Mouse (Mus musculus) left cerebral cortex, adult 2 months (tissue): ENCODE data around the gene Zfp169. TPM values are rescaled to one million over a fixed set of nuclear protein-coding genes. Genes with fewer than 3 reads are reported as not detected.

Experiments
- DNase-seq, 2 experiments: peaks; one replicate each; pipeline ENCODE4 v3.0.0; 2021 to 2022; ENCODE audit warnings: low spot score in 2 of 2, mixed read lengths in 1 of 2; ENCODE audit errors: extremely low spot score in 1 of 2
- H3K27ac ChIP-seq: fragments of 200-600 bp; 2 replicates; pipeline ENCODE4 v1.8.1; 2022
- H3K4me3 ChIP-seq: fragments of 200-600 bp; 2 replicates; pipeline ENCODE4 v1.8.1; 2022
- CTCF ChIP-seq: fragments of 200-600 bp; IDR thresholded peaks from 2 replicates; pipeline ENCODE4 v1.8.1; 2022; ENCODE audit warnings: antibody characterized with exemption, mild to moderate bottlenecking, moderate library complexity
- intact Hi-C: fragments of 180-260 bp; cut with DNase I; formaldehyde crosslinking; loops from one replicate; pipeline ENCODE4 v1.15.1; 2025
- microRNA-seq, 2 experiments: library from miRNA; unstranded; fragments of <30 nt; microRNA quantifications; one replicate each; pipeline ENCODE4 v1.2.0; 2021
- total RNA-seq, 2 experiments: library from RNA; stranded (reverse); gene quantifications; 2 replicates each; pipeline ENCODE4 v1.2.3; 2021

Zfp169 gene
- total RNA-seq, 2 experiments from 2014 or later = 24.2 to 28.5 TPM

DNA sequence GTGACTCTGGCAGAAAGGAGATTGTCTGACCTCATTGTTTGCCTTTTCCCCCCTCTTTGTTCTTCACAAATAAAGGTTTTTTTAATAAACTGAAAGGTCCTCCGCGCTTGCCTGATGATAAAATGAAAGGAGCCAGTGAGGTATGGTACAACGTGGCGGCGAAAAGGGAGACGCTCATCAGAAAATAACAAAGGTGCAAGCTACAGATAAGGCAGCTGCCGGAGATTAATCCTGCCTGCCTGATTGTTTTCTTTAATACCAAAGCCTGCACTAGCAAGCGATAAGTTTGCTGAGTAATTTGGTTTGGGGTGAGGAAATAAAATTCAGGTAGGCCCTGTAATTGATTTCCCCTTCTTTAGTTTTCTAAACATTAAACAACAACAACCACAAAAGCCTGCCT lies 69.3 kb downstream of the Zfp169 start:
- H3K27ac ChIP-seq = no peak overlapping the region
- DNase-seq = no peak
- intact Hi-C loops = no loop called here
- TF ChIP-seq CTCF = no peak
- no peak overlapping the region for H3K4me3 ChIP-seq

DNA sequence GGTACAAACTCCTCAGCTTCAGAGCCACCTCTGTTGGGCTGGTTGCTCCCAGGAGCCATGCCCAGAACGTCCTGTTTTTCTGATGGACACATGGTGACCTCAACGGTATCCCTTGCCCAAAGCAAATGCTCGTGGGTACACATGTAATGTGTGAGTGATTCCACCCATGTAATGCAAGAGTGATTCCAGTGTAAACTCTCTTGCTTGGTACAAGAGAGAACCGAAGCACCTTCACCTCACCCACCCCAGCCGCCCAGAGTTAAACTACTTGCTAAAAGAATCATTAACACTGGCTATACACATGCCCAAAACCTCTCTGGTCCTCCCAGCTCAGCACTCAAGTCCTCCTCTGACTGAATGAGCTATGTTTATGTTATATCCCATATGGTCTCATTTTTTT lies 74.9 kb downstream of the Zfp169 start:
- Histone ChIP-seq H3K27ac (no peak overlapping the region), H3K4me3 (no peak overlapping the region)
- intact Hi-C loops = no loop called here
- TF ChIP-seq CTCF = no peak
- no peak for DNase-seq

Small RNA genes within 50 kb of the gene (microRNA-seq; reads per million reads assigned to microRNA genes)
- 0 reads per million in 2 experiments for gene Gm24111
- 337 to 484 reads per million in 2 experiments for gene Mirlet7a-1
- gene Mirlet7d = 39,360 to 55,300 reads per million in 2 experiments
- gene Mirlet7f-1 = 0 reads per million in 2 experiments

Other genes starting within 250 kb of the Zfp169 start
- gene A830005F24Rik, start 119 bp upstream of the Zfp169 start, total RNA-seq = 1 to 10 TPM; 1.5 to 2.8 TPM
- gene Ptpdc1, start 112.2 kb upstream of the Zfp169 start, total RNA-seq = 10 to 100 TPM; 22.9 to 28.5 TPM
- not detected for gene Barx1, start 149.5 kb upstream of the Zfp169 start, total RNA-seq